Mouse (Mus musculus) liver, embryonic 12.5 days (tissue): Measurements from ENCODE around the gene Trnau1ap. TPM values are rescaled to one million over a fixed set of nuclear protein-coding genes. Genes with fewer than 3 reads are reported as not detected.
"Not testable (repeated sequence)": the region's sequence is repeated elsewhere in the genome, so short reads cannot be mapped to it uniquely, and the experiment has no call there.

Experiments
- ATAC-seq: fragments of 200-750 bp; cut with Nextera tagmentation; 2 replicates; pipeline ENCODE4 v1.8.0; 2017; ENCODE audit warnings: moderate number of reproducible peaks, mild to moderate bottlenecking, moderate library complexity
- H3K27ac ChIP-seq: fragments of 300-500 bp; sonication (generic); 2 replicates; pipeline ENCODE4 v1.5.1; 2016; ENCODE audit warnings: mild to moderate bottlenecking
- H3K27me3 ChIP-seq: fragments of 300-500 bp; sonication (generic); replicated peaks from 2 replicates; pipeline ENCODE4 v1.6.1; 2016; ENCODE audit warnings: mild to moderate bottlenecking, moderate library complexity
- H3K36me3 ChIP-seq: fragments of 300-500 bp; sonication (generic); 2 replicates; pipeline ENCODE4 v1.6.1; 2016; ENCODE audit warnings: mild to moderate bottlenecking, moderate library complexity
- H3K4me1 ChIP-seq: fragments of 300-500 bp; sonication (generic); 2 replicates; pipeline ENCODE4 v1.6.1; 2016
- H3K4me2 ChIP-seq: fragments of 300-500 bp; sonication (generic); 2 replicates; pipeline ENCODE4 v1.6.1; 2016; ENCODE audit warnings: mild to moderate bottlenecking, moderate library complexity
- H3K4me3 ChIP-seq: fragments of 300-500 bp; sonication (generic); 2 replicates; pipeline ENCODE4 v1.5.1; 2016; ENCODE audit warnings: mild to moderate bottlenecking, moderate library complexity
- H3K9ac ChIP-seq: fragments of 300-500 bp; sonication (generic); 2 replicates; pipeline ENCODE4 v1.6.1; 2016; ENCODE audit warnings: mild to moderate bottlenecking, moderate library complexity
- H3K9me3 ChIP-seq: fragments of 300-500 bp; sonication (generic); replicated peaks from 2 replicates; pipeline ENCODE4 v1.6.1; 2016; ENCODE audit warnings: mild to moderate bottlenecking, moderate library complexity
- WGBS: fragments of 180-500 bp; shearing (Covaris S2); methylation state at CpG from one replicate; pipeline ENCODE4 v1.1.7; 2016; ENCODE audit not compliant: insufficient replicate concordance; 5-methylcytosine and 5-hydroxymethylcytosine counted together
- polyA plus RNA-seq: library from polyadenylated mRNA; unstranded; fragments of >200 nt; fragmentation: Nextera tagmentation; extraction: Ambion mirVana; gene quantifications from 2 replicates; pipeline ENCODE4 v1.2.1, GENCODE M21; 2016

Trnau1ap gene
- polyA plus RNA-seq, 1 experiment from 2014 or later, result 50.8 TPM

DNA sequence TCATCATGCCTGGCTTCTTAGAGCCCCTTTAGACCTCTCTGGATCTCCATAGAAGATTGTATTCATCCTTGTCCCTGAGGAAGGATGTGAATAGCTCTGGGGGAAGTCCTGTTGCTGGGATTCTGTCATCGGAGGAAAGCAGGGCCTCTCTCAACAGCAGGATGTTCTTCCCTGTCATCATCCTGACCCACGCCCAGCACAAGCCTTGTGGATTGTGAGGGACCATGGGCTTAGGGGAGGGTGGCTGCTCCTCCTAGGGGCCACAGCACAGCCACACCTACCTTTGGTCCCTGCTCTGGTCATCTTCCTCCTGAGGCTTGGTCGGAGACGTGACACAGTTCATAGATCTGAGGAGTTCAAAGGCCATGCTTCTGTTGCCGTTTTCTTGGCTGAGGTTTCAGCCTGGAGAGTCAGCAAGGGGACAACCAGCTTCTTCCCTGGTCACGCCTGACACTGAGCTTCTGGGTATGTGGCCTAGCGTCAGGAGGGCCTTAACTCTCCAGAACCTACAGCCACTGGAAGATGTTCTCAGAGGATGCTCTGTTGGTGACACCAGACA lies 35.6 kb downstream of the Trnau1ap start:
- ATAC-seq, result 0 out of 2 replicates have a peak, but pooled peaks have one; percentile 2
- Histone ChIP-seq H3K4me1 (no peaks in the 10 kb centered on the region), H3K27me3 (no peaks in the 10 kb centered on the region), H3K27ac (no peak overlapping the region), H3K36me3 (peaks cover 57% of the 10 kb centered on the region), H3K9me3 (peaks cover 7% of the 10 kb centered on the region), H3K4me2 (no peak overlapping the region), H3K4me3 (no peak overlapping the region), H3K9ac (no peak overlapping the region)
- WGBS, result 77% methylated on average over 7 of the region's 7 CpGs

DNA sequence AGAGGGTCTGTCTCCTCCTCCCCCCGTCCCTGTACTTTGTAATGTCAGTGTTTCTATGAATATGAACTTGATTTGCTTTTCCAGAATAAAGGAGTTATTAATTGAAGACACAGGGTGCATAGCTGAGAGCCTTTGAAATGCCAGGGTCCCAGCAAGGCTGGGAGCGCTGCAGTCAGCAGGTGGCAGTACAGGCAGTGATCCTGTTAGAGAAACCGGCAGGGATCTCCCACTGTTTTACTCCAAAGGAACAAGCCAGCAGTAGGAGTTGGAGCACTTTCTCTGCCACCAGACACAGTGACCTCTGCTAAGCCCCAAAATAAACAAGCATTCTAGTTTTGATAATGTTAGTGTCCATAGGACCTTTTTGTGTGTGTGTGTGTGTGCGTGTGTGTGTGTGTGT lies 36.4 kb downstream of the Trnau1ap start:
- Histone ChIP-seq H3K27ac (no peak overlapping the region), H3K9me3 (peaks cover 7% of the 10 kb centered on the region), H3K27me3 (no peaks in the 10 kb centered on the region), H3K36me3 (peaks cover 58% of the 10 kb centered on the region), H3K4me1 (no peaks in the 10 kb centered on the region), H3K9ac (no peak overlapping the region), H3K4me3 (no peak overlapping the region), H3K4me2 (no peak overlapping the region)
- 59% methylated on average over 4 of the region's 4 CpGs for WGBS
- ATAC-seq, result no peak

DNA sequence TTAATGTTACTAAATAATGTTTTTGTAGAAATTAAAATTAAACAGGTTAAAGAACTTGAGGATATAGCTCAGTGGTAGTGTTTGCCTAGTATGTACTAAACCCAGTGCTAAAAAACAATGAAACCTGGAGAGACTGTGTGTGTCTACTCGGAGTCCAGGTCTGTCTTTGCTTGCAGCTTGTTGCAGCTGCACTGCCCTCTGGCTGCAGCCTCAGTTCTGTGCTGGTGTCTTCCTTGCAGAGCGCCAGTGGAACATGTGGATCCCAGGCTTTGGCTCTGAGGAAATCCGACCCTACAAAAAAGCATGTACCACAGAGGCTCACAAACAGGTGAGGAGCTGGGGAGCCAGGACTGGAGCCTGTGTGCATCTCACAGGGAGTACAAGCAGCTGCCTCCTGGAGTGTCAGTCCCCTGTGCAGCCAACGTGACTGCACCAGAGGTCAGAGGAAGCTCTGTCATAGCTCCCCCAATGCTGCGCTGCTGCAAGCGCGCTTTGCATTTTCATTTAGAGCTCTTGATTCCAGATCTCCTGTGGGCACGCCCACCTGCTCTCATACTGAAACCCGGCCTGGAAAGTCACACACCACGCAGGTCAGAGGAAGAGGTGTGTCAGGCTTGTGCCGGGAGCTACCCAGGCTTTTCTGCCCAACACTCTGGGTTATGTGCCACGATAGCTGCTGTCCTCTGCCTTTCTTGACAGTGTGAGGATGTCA lies 37.6 kb downstream of the Trnau1ap start:
- ATAC-seq, result no peak
- H3K27ac ChIP-seq, result no peak overlapping the region
- H3K4me1 ChIP-seq, result no peaks in the 10 kb centered on the region
- no peak overlapping the region for H3K4me2 ChIP-seq
- H3K27me3 ChIP-seq, result no peaks in the 10 kb centered on the region
- no peak overlapping the region for H3K9ac ChIP-seq
- H3K4me3 ChIP-seq, result no peak overlapping the region
- H3K9me3 ChIP-seq, result peaks cover 7% of the 10 kb centered on the region
- WGBS, result 86% methylated on average over 12 of the region's 12 CpGs
- peaks cover 67% of the 10 kb centered on the region for H3K36me3 ChIP-seq

- H3K9ac ChIP-seq, result no peak overlapping the region
- no peak overlapping the region for H3K4me2 ChIP-seq
- ATAC-seq, result no peak
- H3K27me3 ChIP-seq, result no peaks in the 10 kb centered on the region
- no peak overlapping the region for H3K27ac ChIP-seq
- H3K9me3 ChIP-seq, result peaks cover 7% of the 10 kb centered on the region
- H3K36me3 ChIP-seq, result peaks cover 74% of the 10 kb centered on the region
- H3K4me3 ChIP-seq, result no peak overlapping the region
- no peaks in the 10 kb centered on the region for H3K4me1 ChIP-seq
- WGBS, result 91% methylated on average over 4 of the region's 4 CpGs
Measured at GRCm38 (mm10) chr4:132291056-132291455, 38.3 kb downstream of the Trnau1ap start.

DNA sequence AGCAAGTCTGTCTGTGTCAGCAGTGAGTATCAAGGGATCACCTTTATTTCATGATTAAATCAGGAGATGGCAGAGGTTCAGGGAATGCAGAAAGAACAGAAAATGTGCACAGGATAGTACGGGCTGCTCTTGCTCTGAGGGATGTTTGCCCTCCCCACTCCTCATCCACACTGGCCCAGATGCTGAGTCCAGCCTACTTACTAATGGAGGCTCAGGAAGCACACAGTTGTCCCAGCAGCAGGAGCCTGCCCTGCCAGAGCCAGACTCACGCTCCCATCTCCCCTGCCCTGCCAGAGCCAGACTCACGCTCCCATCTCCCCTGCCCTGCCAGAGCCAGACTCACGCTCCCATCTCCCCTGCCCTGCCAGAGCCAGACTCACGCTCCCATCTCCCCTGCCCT lies 40.5 kb downstream of the Trnau1ap start:
- H3K27ac ChIP-seq, H3K9me3 ChIP-seq, H3K4me3 ChIP-seq, H3K4me2 ChIP-seq, H3K4me1 ChIP-seq, H3K9ac ChIP-seq, H3K27me3 ChIP-seq, ATAC-seq: not testable (repeated sequence)
- WGBS, result 80% methylated on average over 4 of the region's 5 CpGs
- H3K36me3 ChIP-seq, result peaks cover 87% of the 10 kb centered on the region

- peak; percentile 59 for ATAC-seq
- Histone ChIP-seq H3K36me3 (peaks cover 17% of the 10 kb centered on the region), H3K9ac (peak overlapping the region; percentile 99), H3K4me2 (peak overlapping the region; percentile 86), H3K4me1 (peaks cover 42% of the 10 kb centered on the region), H3K4me3 (peak overlapping the region; percentile 92), H3K27me3 (no peaks in the 10 kb centered on the region), H3K9me3 (no peaks in the 10 kb centered on the region), H3K27ac (peak overlapping the region; percentile 79)
- WGBS, result 15% methylated on average over 3 of the region's 3 CpGs
Measured at GRCm38 (mm10) chr4:132275949-132276348, 53.4 kb downstream of the Trnau1ap start.

- H3K4me1 ChIP-seq, result peaks cover 51% of the 10 kb centered on the region
- peak; percentile 82 for ATAC-seq
- H3K36me3 ChIP-seq, result peaks cover 10% of the 10 kb centered on the region
- peak within 1 kb of the TSS; percentile 92 for H3K4me3 ChIP-seq
- peak within 1 kb of the TSS; percentile 99 for H3K9ac ChIP-seq
- H3K9me3 ChIP-seq, result no peaks in the 10 kb centered on the region
- peak within 1 kb of the TSS; percentile 86 for H3K4me2 ChIP-seq
- under 1% methylated on average over 48 of the region's 48 CpGs for WGBS
- H3K27me3 ChIP-seq, result no peaks in the 10 kb centered on the region
- H3K27ac ChIP-seq, result peak within 1 kb of the TSS; percentile 99
Measured at GRCm38 (mm10) chr4:132274156-132274862, 55.0 kb downstream of the Trnau1ap start, which contains the start of gene Taf12. Taf12 (plus strand) TSS chr4:132274375.

DNA sequence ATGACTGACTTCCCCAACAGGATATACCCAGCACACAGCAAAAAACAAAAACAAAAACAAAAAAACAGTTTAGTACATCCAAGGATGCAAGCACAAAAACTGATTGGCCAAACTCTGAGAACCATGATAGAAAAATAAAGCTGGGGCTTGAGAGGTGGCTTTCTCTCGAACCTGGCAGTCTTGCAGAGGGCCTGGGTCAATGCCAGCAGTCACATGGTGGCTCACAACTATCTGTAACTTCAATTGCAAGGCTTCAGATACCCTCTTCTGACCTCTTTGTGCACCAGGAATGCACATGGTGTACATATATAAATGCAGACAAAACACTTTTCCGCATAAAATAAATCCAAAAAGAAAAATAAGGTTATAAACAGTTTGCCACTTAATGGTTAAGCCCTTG lies 56.2 kb downstream of the Trnau1ap start:
- Histone ChIP-seq H3K27ac (peak overlapping the region; percentile 99), H3K9me3 (no peaks in the 10 kb centered on the region), H3K27me3 (no peaks in the 10 kb centered on the region), H3K36me3 (peaks cover 10% of the 10 kb centered on the region), H3K4me2 (peak overlapping the region; percentile 86), H3K9ac (peak overlapping the region; percentile 99), H3K4me1 (peaks cover 62% of the 10 kb centered on the region), H3K4me3 (peak overlapping the region; percentile 92)
- 50% methylated on average over 2 of the region's 2 CpGs for WGBS
- no peak for ATAC-seq

- peak overlapping the region; percentile 43 for H3K4me3 ChIP-seq
- H3K27me3 ChIP-seq, result no peaks in the 10 kb centered on the region
- H3K4me2 ChIP-seq, result peak overlapping the region; percentile 72
- H3K4me1 ChIP-seq, result peaks cover 36% of the 10 kb centered on the region
- peak overlapping the region; percentile 64 for H3K9ac ChIP-seq
- H3K36me3 ChIP-seq, result no peaks in the 10 kb centered on the region
- H3K9me3 ChIP-seq, result no peaks in the 10 kb centered on the region
- WGBS, result under 1% methylated on average over 35 of the region's 35 CpGs
- peak overlapping the region; percentile 92 for H3K27ac ChIP-seq
- peak; percentile 75 for ATAC-seq
Measured at GRCm38 (mm10) chr4:132269740-132270560, 59.4 kb downstream of the Trnau1ap start.

DNA sequence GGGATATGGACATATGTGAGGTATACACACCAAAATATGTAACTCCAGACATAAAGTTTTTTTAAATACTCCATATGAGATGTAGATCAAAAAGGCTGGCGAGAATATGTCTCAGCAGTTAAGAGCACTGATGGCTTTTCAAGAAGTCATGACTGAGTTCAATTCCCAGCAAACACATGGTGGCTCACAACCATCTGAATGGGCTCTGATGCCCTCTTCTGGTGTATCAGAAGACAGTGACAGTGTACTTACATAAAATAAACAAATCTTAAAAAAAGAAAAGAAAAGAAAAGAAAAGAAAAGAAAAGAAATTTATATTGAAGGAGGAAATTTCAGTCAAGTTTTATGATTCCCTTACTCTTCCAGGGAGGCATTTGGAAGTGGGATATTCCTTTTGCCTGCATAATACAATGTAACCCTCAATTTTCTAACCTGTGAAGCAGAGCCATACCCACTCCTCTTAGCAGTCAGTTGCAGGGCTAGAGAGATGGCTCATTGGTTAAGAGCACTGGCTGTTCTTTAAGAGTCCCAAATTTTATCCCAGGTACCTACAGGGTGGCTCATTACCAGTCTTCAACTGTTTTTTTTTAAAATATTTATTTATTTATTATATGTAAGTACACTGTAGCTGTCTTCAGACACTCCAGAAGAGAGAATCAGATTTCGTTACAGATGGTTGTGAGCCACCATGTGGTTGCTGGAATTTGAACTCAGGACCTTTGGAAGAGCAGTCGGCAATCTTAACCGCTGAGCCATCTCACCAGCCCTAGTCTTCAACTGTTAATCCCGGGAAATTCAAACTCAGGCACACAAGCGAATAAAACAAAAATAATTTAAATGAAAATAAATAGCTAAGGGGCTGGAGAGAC lies 60.2 kb downstream of the Trnau1ap start:
- no peak overlapping the region for H3K4me3 ChIP-seq
- peaks cover 36% of the 10 kb centered on the region for H3K4me1 ChIP-seq
- H3K9ac ChIP-seq, result 0 out of 2 replicates have a peak overlapping the region, but pooled peaks have one; percentile 31
- peak overlapping the region; percentile 92 for H3K27ac ChIP-seq
- H3K27me3 ChIP-seq, result no peaks in the 10 kb centered on the region
- H3K36me3 ChIP-seq, result no peaks in the 10 kb centered on the region
- ATAC-seq, result no peak
- WGBS, result 7% methylated on average over 6 of the region's 6 CpGs
- no peaks in the 10 kb centered on the region for H3K9me3 ChIP-seq
- peak overlapping the region; percentile 16 for H3K4me2 ChIP-seq

- H3K4me1 ChIP-seq, result peaks cover 40% of the 10 kb centered on the region
Measured at GRCm38 (mm10) chr4:132266835-132267349, 62.4 kb downstream of the Trnau1ap start.

More at GRCm38 (mm10) chr4:132266835-132267349, 62.4 kb downstream of the Trnau1ap start:
- 70% methylated on average over 3 of the region's 3 CpGs for WGBS
- ATAC-seq, result no peak
- no peak overlapping the region for H3K9ac ChIP-seq
- no peak overlapping the region for H3K27ac ChIP-seq
- H3K4me2 ChIP-seq, result no peak overlapping the region
- H3K36me3 ChIP-seq, result no peaks in the 10 kb centered on the region
- no peaks in the 10 kb centered on the region for H3K9me3 ChIP-seq
- H3K4me3 ChIP-seq, result no peak overlapping the region
- no peaks in the 10 kb centered on the region for H3K27me3 ChIP-seq
